Mouse (Mus musculus): ENCODE measurements at regions not wholly inside any gene's neighbourhood (a gene's known extent, or its start where the extent isn't known, plus 50 kb on each side); places are given as distances from the start of the nearest gene placed in this dataset.

DNA sequence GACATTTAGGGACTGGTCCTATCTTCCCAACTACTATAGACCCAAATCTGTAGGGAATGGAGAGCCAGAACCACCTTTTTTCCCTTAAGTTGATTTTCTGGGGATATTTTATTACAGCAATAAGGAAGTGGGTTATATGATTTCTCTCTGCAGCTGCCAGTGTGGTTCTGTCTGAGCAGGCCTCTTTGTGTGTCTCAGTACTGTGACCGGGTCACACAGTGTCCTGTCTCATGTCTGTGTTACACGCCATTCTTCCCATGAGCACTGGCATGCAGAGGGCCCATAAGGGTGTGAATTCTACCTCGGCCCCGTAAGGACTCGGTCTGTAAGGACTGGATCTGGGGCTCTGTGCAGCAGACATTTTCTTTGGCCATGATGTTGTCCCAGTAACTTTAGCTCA, 254.9 kb downstream of the Cdh26 start:
- no peak for DNase-seq (ENCODE audit: extremely low read depth)

DNA sequence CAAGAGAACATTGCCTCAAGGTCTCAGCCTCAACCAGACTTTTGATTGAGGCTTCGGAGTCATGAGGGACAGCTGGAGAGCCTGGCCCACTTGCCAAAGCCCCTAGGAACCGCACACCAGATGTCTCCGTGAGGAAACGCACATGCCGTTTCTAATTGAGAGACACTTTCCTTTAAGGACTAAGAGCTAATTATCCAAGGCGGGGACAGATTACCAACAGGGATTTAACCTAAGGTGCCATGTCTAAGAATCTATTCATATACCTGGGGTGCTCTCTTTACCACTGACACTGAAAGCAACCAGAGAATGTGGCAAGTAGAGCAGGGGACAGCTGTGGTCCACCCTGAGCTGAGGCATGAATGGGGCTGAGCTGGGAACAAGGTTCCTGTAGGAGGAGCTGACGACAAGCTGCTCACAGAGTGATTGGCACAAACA, 255.9 kb downstream of the Cdh26 start:
- in situ Hi-C loops (cut with MboI; ENCODE audit: low pct_ligation_motif_present, low pct_unique_long_range_greater_than_20kb, low sequenced_read_pairs) (no loop called here), dilution Hi-C loops (cut with MboI; ENCODE audit: extremely low pct_ligation_motif_present, extremely low pct_unique_long_range_greater_than_20kb, low sequenced_read_pairs) (no loop called here)
- H3K4me3 ChIP-seq (replicated peaks in 1 of 3; ENCODE audit: low read depth in 2 of 3, low read length in 2 of 3, poor library complexity in 1 of 3), result no peak overlapping the region
- no peaks in the 10 kb centered on the region for H3K4me1 ChIP-seq (ENCODE audit: control insufficient read depth in 1 of 2, insufficient read depth in 2 of 2)
- H3K36me3 ChIP-seq (replicated peaks in 1 of 2; ENCODE audit: control insufficient read depth in 1 of 2, insufficient read depth in 1 of 2, low read length in 1 of 2), result no peaks in the 10 kb centered on the region
- DNase-seq (ENCODE audit: extremely low read depth), result no peak
- TF ChIP-seq USF1 (IDR thresholded peaks at IDR 0.05; ENCODE audit: low read depth, low read length) (no peak), MXI1 (IDR thresholded peaks at IDR 0.05; ENCODE audit: low read depth, low read length) (no peak), NRF1 (IDR thresholded peaks at IDR 0.05; ENCODE audit: low read depth, low read length) (no peak), ZMIZ1 (IDR thresholded peaks at IDR 0.05; ENCODE audit: low read depth, low read length) (no peak), MAZ (IDR thresholded peaks at IDR 0.05; ENCODE audit: low read depth, low read length) (no peak), ELF1 (IDR thresholded peaks at IDR 0.05; ENCODE audit: low read depth, low read length) (no peak), HCFC1 (IDR thresholded peaks at IDR 0.05; ENCODE audit: low read depth, low read length) (no peak), KAT2A (IDR thresholded peaks at IDR 0.05; ENCODE audit: insufficient replicate concordance, low read length) (no peak), ZKSCAN1 (IDR thresholded peaks at IDR 0.05; ENCODE audit: borderline replicate concordance, low read depth, low read length) (no peak), SIN3A (IDR thresholded peaks at IDR 0.05; ENCODE audit: low read length) (no peak), RAD21 (IDR thresholded peaks at IDR 0.05; ENCODE audit: low read depth, low read length) (no peak), CHD1 (IDR thresholded peaks at IDR 0.05; ENCODE audit: low read depth, low read length) (no peak), ZNF384 (IDR thresholded peaks at IDR 0.05; ENCODE audit: low read depth, low read length) (no peak), GABPA (IDR thresholded peaks at IDR 0.05; ENCODE audit: insufficient replicate concordance, low read depth, low read length) (no peak)
- H3K27ac ChIP-seq (ENCODE audit: insufficient read depth, low read depth), result no peak overlapping the region
- H3K27me3 ChIP-seq (replicated peaks), result peaks cover 6% of the 10 kb centered on the region
- no peaks in the 10 kb centered on the region for H3K79me2 ChIP-seq (replicated peaks; ENCODE audit: control insufficient read depth, extremely low read depth, insufficient read depth, poor library complexity, severe bottlenecking)
- no peak overlapping the region for H3K9ac ChIP-seq (ENCODE audit: insufficient read depth, low read depth)
- H3K4me2 ChIP-seq (ENCODE audit: insufficient read depth, low read depth, poor library complexity, severe bottlenecking), result no peak overlapping the region
- peaks cover 64% of the 10 kb centered on the region for H3K9me3 ChIP-seq (replicated peaks; ENCODE audit: low read length)

More for the DNA sequence above, 254.9 kb downstream of the Cdh26 start:
- H3K27ac ChIP-seq (ENCODE audit: insufficient read depth, low read depth), result no peak overlapping the region
- peaks cover 6% of the 10 kb centered on the region for H3K27me3 ChIP-seq (replicated peaks)
- in situ Hi-C loops (cut with MboI; ENCODE audit: low pct_ligation_motif_present, low pct_unique_long_range_greater_than_20kb, low sequenced_read_pairs) (no loop called here), dilution Hi-C loops (cut with MboI; ENCODE audit: extremely low pct_ligation_motif_present, extremely low pct_unique_long_range_greater_than_20kb, low sequenced_read_pairs) (no loop called here)
- no peak overlapping the region for H3K4me2 ChIP-seq (ENCODE audit: insufficient read depth, low read depth, poor library complexity, severe bottlenecking)
- peaks cover 57% of the 10 kb centered on the region for H3K9me3 ChIP-seq (replicated peaks; ENCODE audit: low read length)
- H3K36me3 ChIP-seq (replicated peaks in 1 of 2; ENCODE audit: control insufficient read depth in 1 of 2, insufficient read depth in 1 of 2, low read length in 1 of 2), result no peaks in the 10 kb centered on the region
- no peaks in the 10 kb centered on the region for H3K4me1 ChIP-seq (ENCODE audit: control insufficient read depth in 1 of 2, insufficient read depth in 2 of 2)
- H3K4me3 ChIP-seq (replicated peaks in 1 of 3; ENCODE audit: low read depth in 2 of 3, low read length in 2 of 3, poor library complexity in 1 of 3), result no peak overlapping the region
- no peak overlapping the region for H3K9ac ChIP-seq (ENCODE audit: insufficient read depth, low read depth)
- no peaks in the 10 kb centered on the region for H3K79me2 ChIP-seq (replicated peaks; ENCODE audit: control insufficient read depth, extremely low read depth, insufficient read depth, poor library complexity, severe bottlenecking)
- no peak for TF ChIP-seq ELF1 (IDR thresholded peaks at IDR 0.05; ENCODE audit: low read depth, low read length)
- TF ChIP-seq CHD2 (IDR thresholded peaks at IDR 0.05; ENCODE audit: low read length), result no peak
- no peak for TF ChIP-seq POLR2AphosphoS2 (IDR thresholded peaks at IDR 0.05; ENCODE audit: low read depth, low read length)
